Mouse (Mus musculus) megakaryocyte progenitor cell, adult 5-6 weeks (primary cell): Measurements from ENCODE around the gene Ppm1g. TPM values are rescaled to one million over a fixed set of nuclear protein-coding genes. Genes with fewer than 3 reads are reported as not detected.

Source experiments
- ATAC-seq: replicated peaks from 2 replicates; pipeline ENCODE4 v1.8.0; 2016; ENCODE audit warnings: mild to moderate bottlenecking, moderate TSS enrichment, inconsistent platforms; ENCODE audit not compliant: poor library complexity
- total RNA-seq, 2 experiments: library from RNA; stranded (forward) in 1 of 2; stranded (reverse) in 1 of 2; fragments of 157-497, 149-512 nt in 1 of 2; fragments of 200-1000 nt in 1 of 2; gene quantifications; 2 replicates each; pipeline versions ENCODE4 v1.2.3 to v1.2.4; 2015 to 2017

The Ppm1g gene
- 109 and 131 TPM in 2 replicates for total RNA-seq (2015)
- 168 and 213 TPM in 2 replicates for total RNA-seq (2017)

DNA sequence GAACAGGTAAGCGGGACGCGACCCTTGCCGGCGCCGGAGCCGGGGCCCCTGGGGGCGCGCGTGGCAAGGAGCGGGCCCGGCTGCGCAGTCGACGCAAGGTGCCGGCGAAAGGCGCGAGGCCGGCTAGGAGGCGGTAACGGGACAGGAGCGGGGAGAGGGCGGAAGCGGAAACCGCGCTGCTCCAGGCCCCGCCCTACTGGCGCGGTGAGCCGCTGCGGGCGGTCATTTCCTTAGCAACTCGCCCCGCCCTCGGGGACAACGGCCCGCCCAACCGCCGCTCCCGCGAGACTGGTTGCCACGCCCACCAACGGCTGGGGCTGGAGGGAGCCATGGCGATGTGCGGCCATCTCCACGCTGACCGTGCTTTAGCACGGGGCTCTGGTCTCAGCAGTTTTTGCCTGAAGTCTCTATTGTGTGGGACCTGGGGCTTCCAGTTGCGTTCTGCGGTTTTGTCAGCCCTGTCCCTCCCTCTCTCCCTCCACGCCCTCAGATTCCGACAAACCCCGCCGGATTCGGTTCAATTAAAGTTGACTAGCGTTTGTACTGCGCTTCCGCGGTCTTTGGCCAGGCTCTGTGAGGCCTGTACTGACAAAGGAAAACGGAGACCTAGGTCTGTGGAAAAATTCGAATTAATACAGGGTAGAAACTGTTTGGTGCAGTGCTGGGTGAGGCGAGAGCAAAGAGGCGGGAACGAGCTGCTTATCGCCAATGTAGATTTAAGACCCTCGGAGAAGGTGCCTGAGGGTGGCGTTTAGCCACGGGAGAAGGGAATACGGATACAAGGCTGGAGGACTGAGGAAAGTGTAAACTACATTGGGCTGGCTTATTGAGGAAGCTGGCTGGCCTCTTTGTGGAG lies at the start of gene Ppm1g:
Gene Ppm1g (minus strand): TSS at position 240 of the 856 bp plus-strand sequence.
- ATAC-seq, result peak; percentile 89

DNA sequence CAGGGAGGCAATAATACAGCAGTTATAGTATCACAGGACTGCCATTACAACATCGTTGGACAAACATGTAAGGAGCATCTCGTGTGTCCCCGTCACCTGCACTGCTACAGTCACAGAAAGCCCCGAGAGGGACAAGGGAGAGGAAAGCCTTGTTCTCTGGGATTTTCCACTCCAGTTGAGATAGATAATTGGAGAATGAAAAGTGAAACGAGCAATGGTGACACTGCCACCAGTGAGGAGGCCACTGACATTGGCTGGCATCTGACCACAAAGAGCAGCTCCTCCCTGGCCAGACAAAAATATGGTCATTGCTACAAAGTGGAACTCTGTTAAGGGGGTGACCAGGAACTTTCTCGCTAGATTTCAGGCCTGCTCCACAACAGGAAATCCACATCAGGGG lies 47.2 kb upstream of the Ppm1g start:
- ATAC-seq, result no peak

GRCm38 (mm10) chr5:31266101-31266500 lies 45.6 kb upstream of the Ppm1g start:
- ATAC-seq, result no peak

GRCm38 (mm10) chr5:31257616-31258015 lies 37.1 kb upstream of the Ppm1g start:
- ATAC-seq, result no peak

GRCm38 (mm10) chr5:31255971-31256370 lies 35.5 kb upstream of the Ppm1g start:
- no peak for ATAC-seq

- ATAC-seq, result no peak
Observed at GRCm38 (mm10) chr5:31255381-31255780, 34.9 kb upstream of the Ppm1g start.

DNA sequence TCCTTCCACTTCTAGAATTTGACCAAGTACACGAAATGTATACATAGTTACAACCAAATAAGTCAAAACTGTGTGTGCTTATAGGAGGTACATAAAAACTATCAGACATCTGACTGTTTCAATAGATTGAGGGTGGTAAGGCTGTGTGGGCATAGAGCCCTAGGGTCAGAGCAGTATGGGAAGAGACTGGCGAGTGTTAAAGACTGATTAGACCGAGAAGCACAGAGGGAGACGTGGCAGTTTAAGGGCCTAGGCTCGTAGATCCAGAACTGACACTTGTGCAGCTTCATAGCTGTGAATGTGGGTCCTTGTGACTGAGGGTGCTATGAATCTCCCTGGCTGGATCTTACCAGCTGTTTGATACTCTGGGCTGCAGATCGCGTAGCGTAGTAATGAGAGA lies 34.4 kb upstream of the Ppm1g start:
- ATAC-seq, result peak; percentile 69

- ATAC-seq, result peak; percentile 43; the same call in 1 of the 2 replicates
Observed at GRCm38 (mm10) chr5:31254452-31254851, 34.0 kb upstream of the Ppm1g start.

DNA sequence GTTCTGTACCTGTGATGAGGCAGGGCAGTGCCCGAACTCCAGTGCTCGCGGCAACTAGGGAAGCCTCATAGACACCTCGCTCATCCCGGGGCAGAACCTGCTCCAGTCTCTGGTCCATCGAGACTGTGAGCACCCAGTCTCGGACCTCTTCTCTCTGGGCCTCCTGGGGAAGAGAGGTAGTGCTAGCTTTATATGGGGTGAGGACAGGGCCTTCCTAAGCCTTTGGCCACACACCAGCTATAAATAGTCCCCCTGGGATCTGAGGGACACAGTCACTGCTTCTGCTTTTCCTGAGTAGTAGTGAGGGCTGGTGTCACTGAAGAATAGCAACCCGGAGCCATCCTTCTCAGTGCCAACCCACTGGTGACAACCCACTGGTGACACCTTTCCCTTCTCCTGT lies 33.3 kb upstream of the Ppm1g start:
- no peak for ATAC-seq

DNA sequence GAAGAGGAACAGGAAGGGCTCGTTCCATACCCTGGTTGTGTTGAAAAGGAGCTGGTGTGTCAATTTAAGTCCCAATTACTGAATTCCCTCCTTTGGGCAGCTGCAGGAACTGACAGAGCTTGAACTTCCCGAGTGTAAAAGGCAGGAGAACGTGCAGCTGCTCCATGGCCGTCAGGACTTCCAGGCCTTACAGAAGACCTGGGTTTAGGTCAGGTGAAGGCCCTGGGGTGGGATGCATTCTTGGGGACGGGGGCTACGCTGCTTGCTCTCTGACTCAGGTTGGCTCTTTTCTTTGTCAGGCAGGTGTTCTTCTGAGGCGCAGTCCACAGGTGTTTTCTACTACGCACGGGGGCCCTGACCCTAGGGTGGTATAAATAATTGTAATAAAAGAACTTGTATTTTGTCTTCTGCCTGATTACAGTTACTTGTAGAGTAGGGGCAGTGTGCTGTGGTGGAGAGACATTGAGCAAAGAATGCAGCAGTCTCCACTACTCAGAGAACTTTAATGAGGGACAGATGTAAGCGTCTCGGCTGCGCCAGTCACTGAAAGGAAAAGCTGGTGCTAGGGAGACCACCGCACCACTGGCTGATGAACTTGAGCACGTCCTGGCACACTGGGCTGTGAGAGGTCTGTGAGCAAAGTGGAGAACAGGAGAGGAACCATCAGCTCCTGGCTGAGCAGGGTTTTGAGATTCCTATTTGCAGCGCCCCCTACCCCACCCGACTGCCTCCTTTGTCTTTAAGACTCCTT lies 32.5 kb upstream of the Ppm1g start:
- ATAC-seq, result no peak

- no peak for ATAC-seq
Observed at GRCm38 (mm10) chr5:31252151-31252550, 31.7 kb upstream of the Ppm1g start.

GRCm38 (mm10) chr5:31251541-31252101 lies 31.1 kb upstream of the Ppm1g start, which contains the start of gene Krtcap3:
Gene Krtcap3 (plus strand): TSS chr5:31251691.
- peak; percentile 17; the same call in 1 of the 2 replicates for ATAC-seq

DNA sequence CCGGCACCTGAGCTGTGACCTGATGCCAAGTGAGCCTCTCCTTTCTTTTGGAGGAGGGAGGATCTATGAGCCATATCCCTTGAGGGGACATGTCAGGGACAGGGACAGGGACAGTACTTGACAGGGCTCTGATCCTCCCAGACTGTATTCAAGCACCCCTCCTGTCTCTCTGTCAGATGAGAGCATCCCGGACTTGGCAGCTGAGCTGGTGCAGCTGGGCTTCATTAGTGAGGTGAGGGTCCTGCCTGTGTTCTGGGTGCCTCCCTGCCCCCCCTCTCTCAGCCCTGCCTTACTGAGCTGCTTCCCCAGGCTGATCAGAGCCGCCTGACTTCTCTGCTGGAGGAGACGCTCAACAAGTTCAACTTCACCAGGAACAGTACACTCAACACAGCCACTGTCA lies 30.2 kb upstream of the Ppm1g start:
- ATAC-seq, result no peak

DNA sequence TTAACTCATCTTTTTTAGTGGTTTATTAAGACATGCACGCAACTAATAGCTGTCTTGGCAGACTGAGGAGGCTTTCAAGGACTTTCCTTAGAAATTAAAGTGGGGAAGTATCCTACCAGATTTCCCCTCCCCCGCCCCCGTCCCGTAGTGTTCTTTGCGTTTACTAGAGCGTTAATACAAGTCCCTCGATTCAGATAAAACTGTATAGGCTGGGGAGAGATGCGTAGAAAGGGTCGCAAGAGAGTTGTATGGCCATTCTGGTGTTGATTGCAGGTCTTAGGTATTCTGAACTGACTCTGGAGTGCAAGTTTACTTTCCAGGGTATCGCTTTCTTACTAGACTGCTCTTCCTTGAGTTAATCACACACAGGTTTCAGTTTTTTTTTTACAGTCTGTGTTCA lies 21.7 kb upstream of the Ppm1g start:
- no peak for ATAC-seq

DNA sequence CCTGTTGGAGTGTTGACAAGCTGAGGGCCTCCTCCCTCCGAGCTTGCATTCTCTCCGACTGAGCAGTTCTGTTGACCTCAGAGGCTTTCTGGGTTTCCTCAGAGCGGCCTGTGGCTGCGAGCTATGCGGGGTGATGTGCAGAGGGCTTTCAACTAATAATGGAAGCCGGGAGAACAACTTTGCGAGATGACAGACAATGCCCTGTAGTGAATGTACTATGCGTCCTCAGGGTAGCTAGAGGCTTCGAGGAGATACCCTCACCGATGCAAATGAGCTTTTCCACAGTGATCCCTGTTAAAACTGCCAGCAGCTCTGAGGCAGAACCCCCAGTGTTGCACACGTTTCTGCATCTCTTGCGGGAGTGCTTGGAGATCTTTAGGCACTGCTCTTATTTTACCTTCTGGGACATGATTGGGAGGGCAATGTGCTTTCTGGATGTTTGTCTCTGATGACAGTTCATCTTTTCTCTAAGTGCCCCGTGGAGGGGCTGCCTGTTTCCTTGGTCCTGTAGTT lies 21.1 kb upstream of the Ppm1g start:
- ATAC-seq, result peak; percentile 10; the same call in 1 of the 2 replicates

DNA sequence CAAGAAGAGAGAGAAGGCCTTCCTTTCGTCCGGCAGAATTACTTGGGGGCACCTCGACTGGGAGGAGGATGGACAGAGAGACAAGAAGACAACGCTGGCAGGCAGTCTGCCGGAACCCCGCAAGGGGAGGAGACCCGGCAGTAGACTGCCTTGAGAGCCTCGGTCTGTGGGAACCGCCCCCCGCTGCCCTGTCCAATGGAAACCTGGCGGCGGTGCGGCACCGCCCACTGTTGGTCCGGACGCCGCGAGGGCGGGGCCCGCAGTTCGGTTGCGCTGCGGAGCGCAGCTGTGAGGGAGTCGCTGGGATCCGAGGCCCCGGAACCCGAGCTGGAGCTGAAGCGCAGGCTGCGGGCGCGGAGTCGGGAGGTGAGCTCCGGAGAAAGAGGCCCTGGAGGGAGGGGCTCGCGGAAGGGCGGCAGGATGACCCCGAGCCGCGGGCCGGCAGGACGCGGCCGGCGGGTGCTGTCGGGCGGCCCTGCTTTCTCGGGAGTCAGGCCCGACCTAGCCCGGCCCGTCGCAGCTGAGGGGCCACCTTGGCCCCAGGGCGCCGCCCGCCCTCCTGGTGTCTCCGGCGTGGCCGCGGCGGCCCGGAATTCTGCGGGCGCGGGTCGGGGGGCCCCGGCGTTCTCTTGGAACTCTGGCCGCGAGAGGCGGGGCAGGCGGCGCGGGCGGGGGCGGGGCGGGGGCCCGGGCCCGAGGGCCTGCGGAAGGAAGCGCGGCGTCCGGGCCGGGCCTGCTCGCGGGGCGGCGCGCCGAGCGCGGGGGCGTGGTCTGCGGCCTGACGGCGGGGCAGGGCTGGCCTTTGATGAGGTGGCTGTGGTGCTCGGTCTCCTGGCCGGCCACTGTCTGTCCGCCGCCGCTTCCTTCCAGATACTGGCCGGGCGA lies 20.4 kb upstream of the Ppm1g start, which contains the start of the genes Nrbp1 and Gm9970:
Gene Nrbp1 (plus strand): TSS at position 228 of the 885 bp plus-strand sequence.
Gene Gm9970 (minus strand): TSS at position 596 of the 885 bp plus-strand sequence.
- peak; percentile 98 for ATAC-seq

- no peak for ATAC-seq
Observed at GRCm38 (mm10) chr5:31226641-31227040, 6.2 kb upstream of the Ppm1g start.

DNA sequence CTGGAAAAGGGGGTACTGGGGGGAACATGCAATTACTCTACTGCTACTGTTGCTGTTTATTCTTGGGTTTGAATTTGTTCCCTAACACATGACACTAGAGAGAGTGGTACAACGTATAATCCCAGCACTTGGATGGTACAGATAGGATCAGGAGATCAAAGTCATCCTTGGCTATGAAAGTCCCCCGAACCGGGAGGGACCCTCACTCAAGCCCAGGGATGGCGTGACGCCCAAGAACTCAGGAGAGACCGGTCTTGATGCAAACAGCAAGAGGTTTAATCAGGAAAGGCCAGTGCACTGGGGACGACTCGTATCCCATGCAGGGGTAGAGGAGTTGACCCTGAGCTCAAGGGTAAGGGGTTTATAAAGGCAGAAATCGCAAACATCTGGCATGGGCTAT lies 2.2 kb upstream of the Ppm1g start:
- ATAC-seq, result no peak

DNA sequence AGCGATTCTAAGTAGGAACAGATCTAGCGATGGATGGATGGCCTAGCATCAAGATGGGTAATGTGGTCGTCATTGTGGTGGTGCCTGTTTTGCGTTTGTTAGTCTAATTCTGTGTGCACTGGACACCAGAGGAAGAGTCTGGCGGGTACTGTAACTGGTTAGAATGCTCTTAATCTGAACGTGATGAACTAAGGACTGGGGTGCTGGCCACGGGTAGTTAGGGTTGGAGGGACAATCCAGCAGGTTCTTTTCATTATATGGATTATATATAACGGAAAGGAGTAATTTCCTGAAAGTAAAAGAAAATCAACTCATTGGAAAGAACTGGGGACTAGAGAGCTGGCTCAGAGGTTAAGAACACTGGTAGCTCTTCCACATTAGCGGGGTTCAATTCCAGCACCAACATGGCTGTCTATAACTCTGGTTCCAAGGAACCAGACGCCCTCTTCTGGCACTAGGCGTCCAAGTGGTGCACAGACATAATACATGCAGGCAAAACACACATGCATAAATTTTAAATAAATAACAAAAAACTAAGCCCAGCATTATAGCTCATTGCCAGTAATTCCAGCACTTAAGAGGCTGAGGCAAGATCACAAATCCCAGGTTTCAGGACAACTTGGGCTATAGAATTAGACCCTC lies 938 bp upstream of the Ppm1g start:
- ATAC-seq, result peak; percentile 40
